Mouse (Mus musculus) hindbrain, embryonic 12.5 days (tissue): Measurements from ENCODE around the gene Rai1. TPM values are rescaled to one million over a fixed set of nuclear protein-coding genes. Genes with fewer than 3 reads are reported as not detected.

ENCODE experiments used
- ATAC-seq: fragments of 200-750 bp; cut with Nextera tagmentation; 2 replicates; pipeline ENCODE4 v1.8.0; 2017; ENCODE audit warnings: moderate TSS enrichment; ENCODE audit not compliant: low FRiP score
- H3K27ac ChIP-seq: fragments of 300-500 bp; sonication (generic); 2 replicates; pipeline ENCODE4 v1.5.1; 2016; ENCODE audit warnings: mild to moderate bottlenecking
- H3K27me3 ChIP-seq: fragments of 300-500 bp; sonication (generic); 2 replicates; pipeline ENCODE4 v1.6.1; 2016; ENCODE audit warnings: mild to moderate bottlenecking
- H3K36me3 ChIP-seq: fragments of 300-500 bp; sonication (generic); 2 replicates; pipeline ENCODE4 v1.6.1; 2016; ENCODE audit warnings: mild to moderate bottlenecking
- H3K4me1 ChIP-seq: fragments of 300-500 bp; sonication (generic); 2 replicates; pipeline ENCODE4 v1.6.1; 2016
- H3K4me2 ChIP-seq: fragments of 300-500 bp; sonication (generic); replicated peaks from 2 replicates; pipeline ENCODE4 v1.6.1; 2016; ENCODE audit warnings: mild to moderate bottlenecking
- H3K4me3 ChIP-seq: fragments of 300-500 bp; sonication (generic); 2 replicates; pipeline ENCODE4 v1.5.1; 2016; ENCODE audit warnings: mild to moderate bottlenecking
- H3K9ac ChIP-seq: fragments of 300-500 bp; sonication (generic); 2 replicates; pipeline ENCODE4 v1.6.1; 2016; ENCODE audit warnings: mild to moderate bottlenecking, moderate library complexity
- H3K9me3 ChIP-seq: fragments of 300-500 bp; sonication (generic); replicated peaks from 2 replicates; pipeline ENCODE4 v1.6.1; 2016; ENCODE audit warnings: mild to moderate bottlenecking
- WGBS: fragments of 180-500 bp; shearing (Covaris S2); methylation state at CpG from one replicate; pipeline ENCODE4 v1.1.7; 2016; 5-methylcytosine and 5-hydroxymethylcytosine counted together
- microRNA-seq: library from miRNA; unstranded; fragments of <30 nt; microRNA quantifications from one replicate; pipeline ENCODE4, GENCODE M21; 2017
- polyA plus RNA-seq: library from polyadenylated mRNA; unstranded; fragments of >200 nt; fragmentation: Nextera tagmentation; extraction: Ambion mirVana; gene quantifications from 2 replicates; pipeline ENCODE4 v1.2.1, GENCODE M21; 2016

The Rai1 gene
- polyA plus RNA-seq, 1 experiment from 2014 or later, result 40.2 TPM

DNA sequence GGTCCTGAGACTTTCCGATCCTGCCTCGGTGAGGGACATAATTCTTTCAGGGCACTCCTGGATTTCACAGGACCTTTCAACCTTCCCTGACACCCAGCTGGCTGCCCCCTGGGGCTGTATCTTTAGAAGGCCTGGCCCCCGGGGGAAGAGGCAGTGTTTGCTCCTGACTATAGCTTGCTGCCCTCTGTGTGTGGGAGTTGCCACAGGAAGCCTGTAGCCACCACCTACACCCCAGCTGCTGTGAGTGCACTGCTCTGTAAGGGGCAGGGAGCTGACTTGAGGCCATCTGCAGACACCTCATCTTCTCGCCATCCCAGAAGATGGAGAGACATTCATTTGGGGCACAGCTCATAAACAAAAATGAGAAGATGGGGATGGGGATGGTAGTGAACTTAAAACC is 127.1 kb downstream of the Rai1 start:
- no peak overlapping the region for H3K27ac ChIP-seq
- H3K27me3 ChIP-seq, result no peaks in the 10 kb centered on the region
- 36% methylated on average over 4 of the region's 4 CpGs for WGBS
- H3K4me2 ChIP-seq, result no peak overlapping the region
- peaks cover 18% of the 10 kb centered on the region for H3K36me3 ChIP-seq
- H3K9ac ChIP-seq, result no peak overlapping the region
- no peak for ATAC-seq
- no peaks in the 10 kb centered on the region for H3K9me3 ChIP-seq
- peaks cover 20% of the 10 kb centered on the region for H3K4me1 ChIP-seq
- no peak overlapping the region for H3K4me3 ChIP-seq

DNA sequence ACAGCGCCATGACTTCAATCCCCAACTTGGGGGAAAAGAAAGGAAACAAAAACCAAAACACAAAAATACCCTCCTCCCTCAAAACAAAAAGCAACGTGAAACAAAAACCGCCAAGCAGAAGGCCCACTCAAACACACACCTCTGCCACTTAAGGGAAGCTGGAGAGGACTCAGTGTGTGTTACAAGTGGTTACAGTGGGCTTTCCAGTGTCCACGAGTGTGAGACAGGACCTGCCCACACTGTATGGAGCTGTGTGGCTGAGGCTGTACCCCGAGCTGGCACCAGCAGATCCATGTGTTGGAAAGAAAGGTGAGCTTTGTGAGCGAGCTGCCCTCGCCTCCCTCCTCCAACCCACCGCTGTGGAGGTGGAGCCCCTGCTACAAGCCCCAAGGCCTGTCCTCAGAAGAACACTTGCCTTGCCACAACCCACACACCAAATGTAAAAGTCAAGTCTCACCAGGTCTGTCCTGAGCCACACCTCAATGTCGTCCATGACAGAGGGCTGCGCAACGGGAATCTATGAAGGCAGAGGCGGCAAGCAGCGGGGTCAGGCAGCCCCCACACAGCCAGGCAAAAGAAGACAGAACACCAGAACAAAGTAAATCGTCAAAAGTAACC is 127.7 kb downstream of the Rai1 start:
- no peaks in the 10 kb centered on the region for H3K9me3 ChIP-seq
- H3K4me3 ChIP-seq, result no peak overlapping the region
- H3K9ac ChIP-seq, result no peak overlapping the region
- no peak for ATAC-seq
- no peaks in the 10 kb centered on the region for H3K27me3 ChIP-seq
- 75% methylated on average over 14 of the region's 14 CpGs for WGBS
- H3K36me3 ChIP-seq, result peaks cover 20% of the 10 kb centered on the region
- H3K4me2 ChIP-seq, result no peak overlapping the region
- peaks cover 20% of the 10 kb centered on the region for H3K4me1 ChIP-seq
- H3K27ac ChIP-seq, result no peak overlapping the region

DNA sequence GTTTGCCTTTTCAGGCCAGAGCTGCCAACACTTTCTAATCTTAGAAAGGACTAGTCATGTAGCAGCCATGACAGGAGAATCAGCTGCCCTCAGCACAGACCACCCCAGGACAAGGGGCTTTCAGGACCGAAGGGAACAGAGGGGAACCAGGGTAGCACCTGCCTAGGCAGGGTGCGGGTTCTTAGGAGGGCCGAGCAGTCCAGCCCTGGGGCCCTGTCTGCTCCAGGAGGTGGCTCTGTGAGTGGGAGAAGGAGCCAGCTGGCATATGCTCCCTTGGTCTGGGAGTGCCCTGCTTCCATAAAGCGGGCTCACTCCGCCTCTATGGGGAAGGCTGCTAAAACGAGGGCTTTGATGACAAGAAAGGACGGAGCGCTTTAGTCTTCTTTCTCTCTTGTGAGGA is 128.4 kb downstream of the Rai1 start:
- H3K9ac ChIP-seq, result peak overlapping the region; percentile 5; the same call in 1 of the 2 replicates

DNA sequence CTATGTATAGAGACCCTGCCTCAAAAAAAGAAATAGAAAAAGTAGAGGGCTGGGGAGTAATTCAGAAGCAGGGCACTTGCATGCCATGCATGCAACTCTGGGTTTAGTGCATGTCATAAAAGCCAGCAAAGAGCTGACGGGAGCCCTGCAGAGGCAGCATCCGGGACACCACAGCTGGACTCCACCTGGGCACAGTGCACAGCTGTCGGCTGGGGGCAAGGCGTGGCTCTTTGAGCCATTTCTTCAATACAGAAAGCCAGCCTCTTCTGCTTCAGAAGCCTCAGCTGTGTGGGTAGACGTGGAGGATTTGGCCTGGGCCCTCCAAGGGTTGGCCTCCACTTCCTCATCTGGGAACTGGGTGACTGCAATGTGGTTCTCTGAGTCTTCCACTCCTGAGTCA is 130.5 kb downstream of the Rai1 start:
- Histone ChIP-seq H3K4me3 (no peak overlapping the region), H3K9ac (no peak overlapping the region), H3K9me3 (no peaks in the 10 kb centered on the region), H3K4me1 (peaks cover 20% of the 10 kb centered on the region), H3K27me3 (no peaks in the 10 kb centered on the region), H3K27ac (no peak overlapping the region), H3K36me3 (peaks cover 23% of the 10 kb centered on the region), H3K4me2 (no peak overlapping the region)
- 83% methylated on average over 5 of the region's 5 CpGs for WGBS
- no peak for ATAC-seq

More for the DNA sequence above, 128.4 kb downstream of the Rai1 start:
- no peak for ATAC-seq
- no peaks in the 10 kb centered on the region for H3K9me3 ChIP-seq
- no peaks in the 10 kb centered on the region for H3K27me3 ChIP-seq
- H3K36me3 ChIP-seq, result peaks cover 27% of the 10 kb centered on the region
- 66% methylated on average over 8 of the region's 8 CpGs for WGBS
- H3K4me3 ChIP-seq, result no peak overlapping the region
- peaks cover 20% of the 10 kb centered on the region for H3K4me1 ChIP-seq
- H3K4me2 ChIP-seq, result no peak overlapping the region
- H3K27ac ChIP-seq, result peak overlapping the region; percentile 8; the same call in 1 of the 2 replicates

DNA sequence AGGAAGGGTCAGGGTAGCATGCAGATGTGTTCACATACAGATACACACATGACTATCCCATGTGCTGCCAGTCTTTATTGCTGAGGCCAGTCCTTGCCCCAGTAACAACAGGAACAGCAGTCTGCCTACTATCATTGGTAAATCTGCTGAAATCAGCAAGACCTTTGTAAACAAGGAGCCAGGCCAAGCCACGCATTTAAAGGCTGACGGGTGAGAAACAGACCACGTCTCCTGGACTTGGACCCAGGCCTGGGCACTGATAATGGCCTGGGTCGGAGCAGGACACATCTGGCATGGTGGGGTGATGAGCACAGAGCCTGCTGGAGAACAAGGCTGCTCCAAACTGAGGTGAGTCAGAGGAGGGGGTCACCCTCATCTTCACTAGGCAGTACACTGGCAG is 135.7 kb downstream of the Rai1 start:
- H3K27me3 ChIP-seq, result no peaks in the 10 kb centered on the region
- H3K27ac ChIP-seq, result no peak overlapping the region
- H3K9me3 ChIP-seq, result no peaks in the 10 kb centered on the region
- no peak overlapping the region for H3K4me3 ChIP-seq
- H3K4me1 ChIP-seq, result no peaks in the 10 kb centered on the region
- H3K36me3 ChIP-seq, result peaks cover 49% of the 10 kb centered on the region
- H3K4me2 ChIP-seq, result no peak overlapping the region
- ATAC-seq, result no peak
- no peak overlapping the region for H3K9ac ChIP-seq
- 81% methylated on average over 4 of the region's 4 CpGs for WGBS

DNA sequence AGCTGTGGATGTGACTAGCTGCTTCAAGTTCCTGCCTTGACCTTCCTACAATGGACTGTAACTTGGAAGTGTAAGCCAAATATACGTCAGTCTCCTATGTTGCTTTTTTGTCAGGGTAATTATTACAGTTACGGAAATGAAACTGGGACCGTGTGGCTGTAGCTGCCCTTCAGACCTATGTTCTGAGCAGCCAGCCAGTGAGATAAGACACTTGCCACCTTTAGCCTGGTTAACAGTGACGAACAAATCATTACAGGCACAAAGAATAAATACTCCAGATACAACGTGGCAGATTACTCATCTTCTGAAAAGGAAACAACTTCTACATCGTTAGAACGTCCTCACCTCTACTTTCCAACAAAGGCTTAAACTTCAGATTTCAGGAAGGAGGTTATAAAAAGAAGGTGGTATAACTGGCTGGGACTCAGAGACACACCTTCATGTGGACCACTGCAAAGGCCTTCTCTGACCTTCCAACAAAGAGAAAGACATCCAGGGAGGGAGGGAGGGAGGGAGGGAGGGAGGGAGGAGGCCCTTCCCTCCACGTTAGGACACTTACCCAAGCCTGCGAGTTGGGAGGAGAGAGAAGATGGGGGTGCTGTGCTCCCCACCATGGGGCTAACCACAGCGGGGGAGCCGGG is 139.8 kb downstream of the Rai1 start:
- 79% methylated on average over 10 of the region's 11 CpGs for WGBS
- ATAC-seq, result no peak
- no peak overlapping the region for H3K4me3 ChIP-seq
- no peaks in the 10 kb centered on the region for H3K27me3 ChIP-seq
- H3K36me3 ChIP-seq, result peaks cover 33% of the 10 kb centered on the region
- H3K9ac ChIP-seq, result no peak overlapping the region
- H3K9me3 ChIP-seq, result no peaks in the 10 kb centered on the region
- H3K4me2 ChIP-seq, result no peak overlapping the region
- peaks cover 15% of the 10 kb centered on the region for H3K4me1 ChIP-seq
- H3K27ac ChIP-seq, result no peak overlapping the region

DNA sequence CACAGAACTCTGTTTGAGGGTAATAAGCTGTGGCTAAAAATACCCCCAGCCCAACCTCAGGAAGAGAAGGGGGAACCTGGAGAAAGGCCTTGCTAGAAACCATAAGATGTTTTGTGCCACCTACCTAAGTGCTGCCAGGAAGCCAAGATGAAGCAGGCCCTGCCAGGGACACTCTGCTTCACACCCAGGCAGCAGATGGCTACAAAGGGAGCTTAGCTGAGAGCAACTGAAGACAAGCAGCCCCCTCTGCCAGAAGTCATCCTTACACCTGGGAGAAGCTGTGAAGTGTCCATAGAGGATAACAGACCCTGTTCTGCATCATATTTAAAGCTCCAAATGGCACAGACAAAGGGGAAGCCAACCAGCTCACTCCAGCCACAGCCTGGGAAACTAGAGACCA is 141.3 kb downstream of the Rai1 start:
- no peak overlapping the region for H3K4me3 ChIP-seq
- no peak for ATAC-seq

DNA sequence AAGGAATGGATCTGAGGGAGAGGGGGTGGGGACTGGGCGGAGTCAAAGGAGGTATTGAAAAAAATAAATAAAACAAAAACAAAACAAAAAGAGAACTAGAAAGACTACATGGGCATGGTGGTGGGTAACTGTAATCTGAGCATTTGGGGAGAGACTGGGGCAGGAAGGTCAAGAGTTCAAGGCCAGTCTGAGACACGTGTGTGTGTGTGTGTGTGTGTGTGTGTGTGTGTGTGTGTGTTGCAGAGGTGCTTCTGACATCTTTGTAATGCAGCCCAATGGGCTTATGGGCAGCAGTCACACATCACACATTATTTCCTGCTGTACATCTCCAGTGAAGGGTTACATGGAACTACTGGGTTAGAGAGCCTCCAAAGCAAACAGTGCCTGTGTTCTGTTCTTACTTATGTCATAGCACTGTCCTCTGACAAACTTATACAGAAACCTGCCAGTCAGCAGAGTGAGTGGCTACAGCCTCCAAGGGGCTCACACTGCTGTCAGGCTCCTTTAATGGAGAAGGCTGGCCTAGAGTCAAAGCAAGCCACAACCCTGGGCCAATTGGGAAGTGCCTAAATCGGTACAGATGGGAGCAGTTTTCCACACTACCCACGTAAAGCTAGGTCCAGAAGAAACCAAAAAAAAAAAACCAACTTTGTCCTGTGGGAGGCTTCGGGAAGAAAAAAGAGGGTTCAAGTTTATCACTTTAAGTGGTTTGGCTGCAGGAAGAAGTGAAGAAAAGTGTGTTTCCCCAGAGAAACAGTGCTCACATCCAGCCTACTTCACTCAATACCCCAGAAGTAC is 143.1 kb downstream of the Rai1 start:
- 53% methylated on average over 5 of the region's 5 CpGs for WGBS

More for the DNA sequence above, 141.3 kb downstream of the Rai1 start:
- Histone ChIP-seq H3K9ac (no peak overlapping the region), H3K27ac (no peak overlapping the region), H3K4me2 (no peak overlapping the region), H3K9me3 (no peaks in the 10 kb centered on the region), H3K4me1 (peaks cover 15% of the 10 kb centered on the region), H3K36me3 (peaks cover 26% of the 10 kb centered on the region), H3K27me3 (no peaks in the 10 kb centered on the region)

More for the DNA sequence above, 143.1 kb downstream of the Rai1 start:
- Histone ChIP-seq H3K27ac (peak overlapping the region; percentile 40; the same call in 1 of the 2 replicates), H3K9me3 (no peaks in the 10 kb centered on the region), H3K9ac (no peak overlapping the region), H3K27me3 (no peaks in the 10 kb centered on the region), H3K4me2 (no peak overlapping the region), H3K36me3 (peaks cover 17% of the 10 kb centered on the region), H3K4me1 (peaks cover 15% of the 10 kb centered on the region), H3K4me3 (no peak overlapping the region)
- no peak for ATAC-seq

Small RNA genes within 50 kb of the gene (microRNA-seq; reads per million reads assigned to microRNA genes)
- gene Mir6921 (not detected), gene Mir6922 (not detected)

Other genes with a start within 250 kb of the Rai1 start
- gene Med9, start 156.8 kb upstream of the Rai1 start, polyA plus RNA-seq, result 34.7 and 36.6 TPM in 2 replicates
- 1.5 and 1.7 TPM in 2 replicates for gene Rasd1, start 140.1 kb upstream of the Rai1 start, polyA plus RNA-seq
- 5.7 and 7.1 TPM in 2 replicates for gene Pemt, start 58.5 kb upstream of the Rai1 start, polyA plus RNA-seq
- 49.2 and 51.9 TPM in 2 replicates for gene Srebf1, start 117.6 kb downstream of the Rai1 start, polyA plus RNA-seq
- 40.8 and 45.4 TPM in 2 replicates for gene Tom1l2, start 247.9 kb downstream of the Rai1 start, polyA plus RNA-seq
- gene Drc3, start 248.3 kb downstream of the Rai1 start, polyA plus RNA-seq, result 5.0 and 6.7 TPM in 2 replicates